Mouse (Mus musculus): ENCODE data around the gene Bax.

GRCm38 (mm10) chr7:45446589-45446988, 20.1 kb downstream of the Bax start:
- no peak for TF ChIP-seq CTCF (IDR thresholded peaks at IDR 0.05; ENCODE audit: low read depth)
- no peak for TF ChIP-seq EP300 (IDR thresholded peaks at IDR 0.05; ENCODE audit: low read depth)
